Mouse (Mus musculus) right cerebral cortex, postnatal 36 days (tissue): ENCODE results near the gene Wnt4.

ENCODE experiments used
- DNase-seq, 2 experiments: peaks; one replicate each; pipeline ENCODE4 v3.0.0; 2022; ENCODE audit warnings: low spot score in 2 of 2, mixed read lengths in 1 of 2

Wnt4 gene

DNA sequence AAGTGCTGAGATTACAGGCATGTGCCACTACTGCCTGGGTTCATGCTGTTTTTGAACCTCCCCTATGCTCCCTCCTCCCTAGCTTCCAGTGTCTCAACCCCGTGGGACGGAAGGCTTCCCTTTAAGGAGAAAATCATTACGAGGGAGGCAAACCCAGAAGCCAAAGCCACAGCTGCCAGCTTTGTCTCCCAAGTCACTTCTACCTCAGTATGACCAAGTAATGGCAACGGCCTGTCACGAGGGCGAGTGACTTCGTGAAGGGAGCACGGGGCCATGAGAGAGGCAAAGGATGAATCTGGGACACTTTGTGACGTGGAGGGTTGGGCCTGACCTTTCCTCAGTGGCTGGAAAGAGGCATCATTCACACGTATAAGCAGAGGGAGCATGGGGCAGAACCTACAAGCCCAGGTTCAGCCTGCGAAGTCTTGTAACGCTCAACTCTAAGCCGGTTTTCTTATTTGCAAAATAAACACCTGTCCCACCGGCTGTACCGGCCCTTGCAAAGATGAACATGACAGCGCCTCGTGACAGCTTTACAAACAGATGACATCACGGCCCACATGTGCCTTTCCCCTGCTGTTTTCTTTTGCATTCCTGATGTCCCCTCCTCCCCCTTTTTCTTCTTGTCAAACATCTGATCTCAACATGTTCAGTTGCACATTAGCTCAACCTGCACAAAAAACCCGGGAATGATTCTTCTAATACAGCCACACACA lies 29.9 kb downstream of the Wnt4 start:
- DNase-seq = no peak

DNA sequence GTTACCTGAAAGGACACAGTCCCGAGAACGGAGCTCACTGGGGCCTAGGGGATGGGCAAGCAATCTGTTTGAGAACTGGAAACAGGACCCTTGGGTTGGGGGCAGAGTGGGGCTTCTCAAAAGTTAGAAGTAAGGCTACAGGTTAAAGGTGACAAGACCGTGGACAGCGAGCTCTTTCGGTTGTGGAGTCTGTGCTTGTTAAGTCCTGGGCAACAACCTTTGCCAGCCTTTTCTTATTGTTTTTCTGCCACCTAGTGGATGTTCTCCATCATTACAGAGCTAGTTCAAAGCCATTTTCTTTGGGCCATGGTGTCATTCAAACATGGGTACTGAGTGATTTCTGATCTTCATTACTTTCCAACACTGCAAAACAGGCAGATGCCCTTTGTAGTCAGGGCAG lies 31.1 kb downstream of the Wnt4 start:
- no peak for DNase-seq

DNA sequence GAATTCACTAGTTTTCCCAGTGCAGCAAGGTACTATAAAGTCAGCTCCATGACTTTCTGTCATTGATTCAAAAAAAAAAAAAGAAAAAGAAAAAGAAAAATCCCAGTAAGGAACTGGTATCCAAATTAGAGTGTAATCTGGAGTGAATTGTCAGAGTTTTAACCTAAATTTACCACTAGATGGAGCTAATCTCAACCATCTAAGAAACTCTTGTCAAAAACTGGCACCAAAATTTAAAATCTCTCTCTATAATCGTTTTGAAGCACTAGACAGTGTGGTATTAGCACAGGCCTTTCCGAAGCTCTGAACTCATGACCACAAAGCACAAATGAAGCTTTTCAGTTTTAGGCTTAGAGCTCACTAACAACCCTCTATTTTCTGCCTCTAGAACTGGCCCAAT lies 36.2 kb downstream of the Wnt4 start:
- DNase-seq = no peak

DNA sequence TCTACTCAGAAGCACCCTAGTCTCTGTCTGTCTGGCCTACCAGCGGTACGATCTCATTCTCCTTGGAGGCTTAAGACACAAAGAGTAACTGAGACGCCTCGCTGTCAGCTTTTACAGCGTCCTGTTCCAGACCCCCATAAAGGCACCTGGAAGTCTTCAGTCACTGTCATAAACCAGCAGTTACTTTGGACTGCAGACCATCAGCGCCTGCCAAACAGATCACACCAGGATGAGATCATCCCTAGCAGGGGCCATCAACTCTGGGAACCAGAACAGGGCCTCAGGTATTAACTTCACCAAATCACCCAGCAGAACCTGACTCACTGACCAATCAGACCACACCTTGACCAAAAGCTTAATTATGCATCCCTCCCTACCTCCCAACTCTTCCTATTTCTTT lies 37.3 kb downstream of the Wnt4 start:
- no peak for DNase-seq

DNA sequence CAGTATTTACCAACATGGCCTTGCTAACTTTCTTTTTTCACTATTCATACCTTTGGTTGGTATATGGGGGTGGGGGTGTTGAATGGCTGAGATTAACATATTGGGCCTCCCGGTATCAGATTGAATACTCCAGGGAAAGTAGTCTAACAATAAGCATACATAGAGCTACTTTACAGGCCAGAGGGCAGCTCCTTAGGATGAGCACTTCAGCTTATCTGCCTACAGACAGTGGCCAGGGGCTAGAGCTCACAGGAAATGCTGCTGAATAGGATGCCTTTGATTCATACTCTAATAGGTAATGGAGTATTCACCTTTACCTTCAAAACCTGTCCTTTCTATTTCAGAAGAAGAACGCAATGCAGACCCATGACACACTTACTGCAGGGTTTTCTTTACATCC lies 37.8 kb downstream of the Wnt4 start:
- no peak for DNase-seq

DNA sequence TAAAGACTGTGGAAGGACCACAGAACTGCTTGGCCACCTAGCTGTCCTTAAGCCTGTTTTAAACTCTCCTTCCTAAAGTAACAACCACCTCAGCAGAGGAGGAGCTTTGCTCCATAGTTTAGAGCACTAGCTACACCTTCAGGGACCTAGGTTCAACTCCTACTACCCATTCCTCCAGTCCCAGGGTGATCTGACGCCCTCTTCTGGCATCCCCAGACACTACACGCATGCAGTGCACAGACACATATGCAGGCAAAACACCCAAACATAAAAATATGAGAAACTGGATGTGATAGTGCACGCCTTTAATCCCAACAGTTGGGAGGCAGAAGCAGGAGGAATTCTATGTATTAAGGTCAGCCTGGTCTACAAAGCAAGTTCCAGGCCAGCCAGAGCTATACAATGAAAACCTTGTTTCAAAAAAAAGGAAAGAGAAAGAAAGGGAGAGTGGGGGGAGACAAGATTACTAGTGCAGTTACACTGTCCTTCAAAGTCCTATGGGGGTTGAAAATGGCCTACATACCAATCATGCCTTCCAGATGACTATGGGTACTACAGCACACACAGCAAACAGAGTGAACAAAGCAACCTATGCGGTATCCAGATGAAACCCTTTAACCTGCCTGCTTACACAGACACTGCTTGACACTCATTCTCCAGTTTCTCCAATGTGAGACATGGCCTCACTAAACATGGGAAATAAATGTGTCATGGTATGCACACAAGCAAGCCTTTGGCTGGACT lies 38.9 kb downstream of the Wnt4 start:
- DNase-seq = no peak

DNA sequence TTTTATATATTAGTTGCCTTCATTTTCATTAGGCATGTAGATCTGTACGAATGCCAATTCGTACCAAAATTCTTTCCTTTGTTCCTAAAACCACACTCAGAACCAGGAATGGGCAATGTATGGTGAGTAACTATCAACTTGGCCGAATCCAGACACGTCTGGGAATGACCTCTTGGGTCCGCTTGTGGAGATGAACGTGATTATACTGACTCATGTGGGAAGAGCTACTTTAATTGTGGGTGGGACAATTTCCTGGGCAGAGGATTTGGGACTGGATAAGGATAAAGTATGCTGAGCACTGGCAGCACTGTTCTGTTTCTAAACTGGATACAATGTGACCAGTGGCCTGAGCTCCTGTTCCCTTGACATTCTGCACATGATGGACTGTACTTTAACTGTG lies 47.6 kb downstream of the Wnt4 start:
- DNase-seq = no peak

DNA sequence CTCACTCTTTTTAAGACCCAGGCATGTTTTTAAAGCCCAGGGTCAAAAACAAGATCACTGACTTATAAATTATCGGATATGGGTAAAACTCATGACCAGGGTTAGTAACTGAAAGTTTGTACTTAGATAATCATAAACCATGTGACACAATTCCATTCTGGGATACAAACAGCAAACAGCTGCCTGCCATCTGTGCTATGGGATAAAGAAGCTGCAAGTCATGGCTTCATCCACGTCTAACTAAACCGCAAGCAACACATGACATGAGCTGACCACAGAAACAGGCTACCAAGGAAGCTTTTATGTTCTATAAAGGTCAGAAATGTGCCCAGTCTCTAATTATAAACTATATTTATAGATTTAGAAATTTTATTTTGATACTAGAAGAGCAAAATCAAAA lies 49.2 kb downstream of the Wnt4 start:
- DNase-seq = no peak

DNA sequence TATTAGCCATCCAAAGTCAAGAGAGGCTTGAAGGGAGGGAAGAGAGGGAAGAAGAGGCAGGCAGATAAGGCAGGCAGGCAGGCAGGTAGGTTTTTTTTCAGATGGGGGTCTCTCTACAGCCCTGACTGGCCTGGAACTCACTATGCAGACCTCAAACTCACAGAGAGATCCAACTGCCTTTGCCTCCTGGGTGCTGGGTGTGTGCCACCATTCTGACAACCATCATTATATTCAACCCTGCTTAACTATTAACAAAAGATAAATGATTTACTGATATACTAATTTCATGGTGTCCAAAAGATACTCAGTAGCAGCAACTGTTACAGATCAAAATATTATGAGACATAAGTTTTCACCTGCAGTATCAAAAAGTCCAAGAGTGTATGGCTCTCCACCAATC lies 54.8 kb downstream of the Wnt4 start:
- DNase-seq = no peak

DNA sequence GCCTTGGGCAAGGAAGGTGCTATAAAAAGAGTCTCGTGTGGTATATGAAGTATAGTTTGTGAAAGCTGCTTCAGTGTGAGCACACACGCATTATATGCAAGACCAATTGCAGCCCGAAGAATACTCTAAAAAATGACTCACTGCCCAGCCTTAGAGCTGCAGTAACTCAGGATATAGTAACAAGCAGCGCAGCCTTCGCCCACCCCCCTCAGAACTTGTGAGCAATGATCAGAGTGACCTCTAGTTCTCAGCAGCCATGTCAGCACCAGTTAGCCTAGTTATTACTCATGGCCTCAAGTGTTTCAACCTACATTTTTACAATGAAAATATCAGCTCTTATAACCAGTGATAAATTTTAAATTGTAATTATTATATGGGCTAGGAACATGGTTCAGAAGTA lies 59.2 kb downstream of the Wnt4 start:
- no peak for DNase-seq

DNA sequence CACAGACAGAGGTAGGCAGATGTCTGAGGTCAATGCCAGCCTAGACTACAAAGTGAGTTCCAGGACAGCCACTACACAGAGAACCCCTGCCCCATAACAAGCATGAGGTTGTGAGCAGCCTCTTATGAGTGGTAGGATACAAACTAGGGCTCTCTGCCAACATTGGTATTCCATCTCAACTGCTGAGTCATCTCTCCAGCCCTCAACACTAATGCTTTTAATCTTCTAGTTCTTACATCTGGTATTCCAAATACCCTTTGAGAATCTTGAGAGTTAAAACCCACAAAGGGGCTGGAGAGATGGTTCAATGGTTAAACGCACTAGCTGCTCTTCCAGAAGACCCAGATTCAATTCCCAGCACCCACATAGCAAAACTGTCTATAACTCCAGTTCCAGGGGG lies 62.1 kb downstream of the Wnt4 start:
- no peak for DNase-seq

DNA sequence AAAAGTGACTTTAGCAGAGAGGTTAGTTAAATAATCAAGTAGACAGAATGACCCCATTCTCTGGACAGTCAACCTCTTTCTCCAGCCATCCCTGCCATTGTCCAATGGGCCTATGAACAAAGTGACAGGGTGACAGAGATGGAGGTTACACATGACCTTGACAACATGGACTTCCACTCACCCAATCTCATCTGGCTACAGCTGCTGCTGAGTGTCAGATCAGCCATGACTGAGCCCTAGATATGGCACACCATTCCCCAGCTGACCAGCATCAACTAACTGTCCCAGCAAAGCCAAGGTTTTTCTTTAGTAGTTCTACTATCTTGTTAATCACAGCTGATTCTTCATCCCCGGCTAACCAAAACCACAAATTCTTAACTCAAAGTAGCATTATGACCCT lies 65.5 kb downstream of the Wnt4 start:
- no peak for DNase-seq

DNA sequence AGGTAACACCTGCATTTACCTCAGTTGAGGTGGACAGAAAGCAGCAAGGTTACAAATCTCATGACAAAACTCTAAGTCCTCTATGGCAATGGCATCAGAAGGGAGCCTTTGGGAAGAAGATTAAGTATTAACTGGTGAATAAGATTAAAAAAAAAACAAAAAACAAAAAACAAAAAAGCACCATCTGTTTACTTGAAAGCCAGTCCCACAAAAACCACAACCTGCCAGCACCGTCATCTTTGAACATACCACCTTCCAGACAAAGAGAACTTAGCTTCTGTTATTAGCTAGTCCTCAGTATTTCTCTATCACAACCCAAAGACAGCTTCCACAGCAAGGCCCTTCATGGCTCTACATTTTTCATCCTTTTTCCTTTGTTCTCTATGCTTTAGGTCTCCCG lies 67.8 kb downstream of the Wnt4 start:
- DNase-seq = no peak

DNA sequence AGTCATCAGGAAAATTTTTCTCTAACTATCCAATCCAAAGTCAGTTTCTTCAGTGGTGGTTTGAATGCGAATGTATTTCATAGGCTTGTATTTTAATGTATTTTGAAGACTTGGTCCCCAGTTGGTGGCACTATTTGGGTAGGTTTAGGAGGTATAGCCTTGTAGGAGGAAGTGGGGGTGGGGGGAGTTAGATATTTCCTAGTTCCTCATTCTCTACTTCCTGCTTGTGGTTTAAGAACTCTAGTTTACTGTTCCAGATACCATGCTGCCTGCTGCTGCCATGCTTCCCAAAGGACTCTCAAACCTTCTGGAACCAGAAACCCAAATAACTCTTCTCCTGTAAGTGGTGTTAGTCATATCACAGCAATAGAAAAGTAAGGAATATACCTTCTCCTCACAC lies 68.5 kb downstream of the Wnt4 start:
- no peak for DNase-seq
